Mouse (Mus musculus) cerebellum, adult 2 months (tissue): Measurements from ENCODE around the gene Dgka.

Experiments used
- CTCF ChIP-seq: fragments of 200-500 bp; IDR thresholded peaks from 2 replicates; pipeline ENCODE4 v1.5.1; 2011; ENCODE audit warnings: low read depth, mild to moderate bottlenecking, control low read depth, low read length, moderate library complexity, borderline replicate concordance; ENCODE audit not compliant: insufficient read depth
- POLR2A ChIP-seq: fragments of 200-500 bp; IDR thresholded peaks from 2 replicates; pipeline ENCODE4 v1.6.1; 2011; ENCODE audit warnings: low read length, control low read depth, borderline replicate concordance; ENCODE audit not compliant: insufficient read depth

DNA sequence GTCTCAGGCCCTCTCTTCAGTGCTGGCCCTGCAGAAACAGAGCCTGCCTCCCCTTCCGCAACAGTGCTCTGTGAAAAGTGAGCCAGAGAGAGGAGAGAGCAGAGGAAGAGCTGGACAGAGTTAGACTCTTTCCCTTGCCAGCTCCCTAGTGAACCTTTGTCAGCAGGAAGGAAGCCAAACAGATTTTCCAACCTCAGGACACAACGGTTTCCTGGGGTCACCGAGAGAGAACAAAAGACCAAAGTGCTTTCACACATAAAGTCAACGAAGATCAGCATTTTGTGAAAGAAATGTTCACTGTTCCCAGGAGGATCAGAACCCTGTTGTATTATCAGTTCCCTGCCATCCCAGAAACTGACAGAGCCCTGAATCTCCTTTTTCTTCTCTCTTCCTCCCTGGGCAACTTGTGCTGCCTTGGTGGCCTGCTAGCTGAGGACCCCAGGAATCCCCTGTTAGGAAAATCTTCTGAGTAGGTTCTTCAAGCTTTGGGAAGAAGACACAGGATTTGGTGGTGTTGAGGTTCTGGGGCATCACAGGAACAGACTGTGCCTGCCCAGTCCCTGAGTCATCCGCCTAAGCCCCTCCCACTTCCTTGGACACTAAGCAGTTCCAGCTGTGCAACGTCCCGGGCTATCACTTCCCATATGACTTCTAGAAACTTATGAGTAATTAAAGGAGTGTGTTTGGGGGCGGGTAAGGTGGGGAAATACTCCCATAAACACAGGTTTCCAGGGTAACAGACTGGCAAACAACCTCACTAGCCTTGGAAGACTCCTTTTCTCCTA lies 34.5 kb upstream of the Dgka start:
- TF ChIP-seq POLR2A (no peak), CTCF (no peak)
